Mouse (Mus musculus) neural tube, embryonic 11.5 days (tissue): ENCODE measurements around the gene Creb5. TPM values are rescaled to one million over a fixed set of nuclear protein-coding genes. Genes with fewer than 3 reads are reported as not detected.

Source experiments
- ATAC-seq: fragments of 200-750 bp; cut with Nextera tagmentation; 2 replicates; pipeline ENCODE4 v1.8.0; 2017; ENCODE audit warnings: moderate number of reproducible peaks, mild to moderate bottlenecking, moderate TSS enrichment, moderate library complexity; ENCODE audit not compliant: insufficient read depth, low FRiP score, low TSS enrichment
- DNase-seq: peaks from one replicate; pipeline ENCODE4 v3.0.0-alpha.2; 2015; ENCODE audit warnings: low spot score
- H3K27ac ChIP-seq: fragments of 300-500 bp; sonication (generic); 2 replicates; pipeline ENCODE4 v1.5.1; 2014; ENCODE audit warnings: low read depth, mild to moderate bottlenecking, low read length
- H3K27me3 ChIP-seq: fragments of 300-500 bp; sonication (generic); 2 replicates; pipeline ENCODE4 v1.6.1; 2014; ENCODE audit warnings: mild to moderate bottlenecking, low read length, mixed read lengths; ENCODE audit not compliant: control insufficient read depth, insufficient read depth
- H3K36me3 ChIP-seq: fragments of 300-500 bp; sonication (generic); 2 replicates; pipeline ENCODE4 v1.6.1; 2014; ENCODE audit warnings: mild to moderate bottlenecking, low read length, moderate library complexity, mixed read lengths; ENCODE audit not compliant: control insufficient read depth, insufficient read depth
- H3K4me1 ChIP-seq: fragments of 300-500 bp; sonication (generic); 2 replicates; pipeline ENCODE4 v1.6.1; 2014; ENCODE audit warnings: low read length, mixed read lengths; ENCODE audit not compliant: control insufficient read depth, insufficient read depth
- H3K4me2 ChIP-seq: fragments of 300-500 bp; sonication (generic); 2 replicates; pipeline ENCODE4 v1.6.1; 2014; ENCODE audit warnings: low read depth, mild to moderate bottlenecking, moderate library complexity
- H3K4me3 ChIP-seq: fragments of 300-500 bp; sonication (generic); 2 replicates; pipeline ENCODE4 v1.5.1; 2014; ENCODE audit warnings: low read depth, low read length
- H3K9ac ChIP-seq: fragments of 300-500 bp; sonication (generic); 2 replicates; pipeline ENCODE4 v1.6.1; 2014; ENCODE audit warnings: mild to moderate bottlenecking, low read length
- H3K9me3 ChIP-seq: fragments of 300-500 bp; sonication (generic); 2 replicates; pipeline ENCODE4 v1.6.1; 2016; ENCODE audit warnings: low read length; ENCODE audit not compliant: control insufficient read depth
- WGBS: fragments of 180-500 bp; shearing (Covaris S2); extraction: QIAGEN DNeasy Blood & Tissue Kit; methylation state at CpG from one replicate; pipeline ENCODE4 v1.1.7; 2014; 5-methylcytosine and 5-hydroxymethylcytosine counted together
- polyA plus RNA-seq: library from polyadenylated mRNA; unstranded; fragments of >200 nt; fragmentation: Nextera tagmentation; extraction: Ambion mirVana; gene quantifications from 2 replicates; pipeline ENCODE4 v1.2.1, GENCODE M21; 2014

Gene Creb5
- polyA plus RNA-seq, 1 experiment from 2014 or later, result 10.7 TPM

- no peak overlapping the region for H3K4me2 ChIP-seq
- H3K36me3 ChIP-seq, result no peaks in the 10 kb centered on the region
- no peak overlapping the region for H3K9ac ChIP-seq
- no peak for DNase-seq
- H3K9me3 ChIP-seq, result no peaks in the 10 kb centered on the region
- no peaks in the 10 kb centered on the region for H3K27me3 ChIP-seq
- H3K4me1 ChIP-seq, result peaks cover 6% of the 10 kb centered on the region
- H3K27ac ChIP-seq, result no peak overlapping the region
- no peak overlapping the region for H3K4me3 ChIP-seq
- no peak for ATAC-seq
- 93% methylated on average over 11 of the region's 11 CpGs for WGBS
Measured at GRCm38 (mm10) chr6:53445862-53446460, 158.9 kb downstream of the Creb5 start.

GRCm38 (mm10) chr6:53447479-53447878 lies 160.4 kb downstream of the Creb5 start:
- ATAC-seq, result no peak
- no peaks in the 10 kb centered on the region for H3K27me3 ChIP-seq
- H3K27ac ChIP-seq, result no peak overlapping the region
- H3K4me2 ChIP-seq, result no peak overlapping the region
- H3K9me3 ChIP-seq, result no peaks in the 10 kb centered on the region
- H3K9ac ChIP-seq, result no peak overlapping the region
- 92% methylated on average over 9 of the region's 9 CpGs for WGBS
- H3K36me3 ChIP-seq, result no peaks in the 10 kb centered on the region
- H3K4me3 ChIP-seq, result no peak overlapping the region
- no peak for DNase-seq
- H3K4me1 ChIP-seq, result peaks cover 12% of the 10 kb centered on the region

- Histone ChIP-seq H3K4me3 (no peak overlapping the region), H3K27ac (no peak overlapping the region), H3K27me3 (no peaks in the 10 kb centered on the region), H3K9me3 (no peaks in the 10 kb centered on the region), H3K4me1 (peaks cover 12% of the 10 kb centered on the region), H3K9ac (no peak overlapping the region), H3K36me3 (no peaks in the 10 kb centered on the region), H3K4me2 (no peak overlapping the region)
- ATAC-seq (no peak), DNase-seq (no peak)
- WGBS, result 72% methylated on average over 9 of the region's 9 CpGs
Measured at GRCm38 (mm10) chr6:53448317-53448870, 161.3 kb downstream of the Creb5 start.

- H3K9me3 ChIP-seq, result no peaks in the 10 kb centered on the region
- H3K36me3 ChIP-seq, result no peaks in the 10 kb centered on the region
- H3K27me3 ChIP-seq, result no peaks in the 10 kb centered on the region
- H3K4me3 ChIP-seq, result no peak overlapping the region
- WGBS, result 50% methylated on average over 9 of the region's 9 CpGs
- no peak for DNase-seq
- no peak overlapping the region for H3K27ac ChIP-seq
- H3K9ac ChIP-seq, result no peak overlapping the region
- H3K4me1 ChIP-seq, result peaks cover 12% of the 10 kb centered on the region
- no peak overlapping the region for H3K4me2 ChIP-seq
- ATAC-seq, result no peak
Measured at GRCm38 (mm10) chr6:53449437-53450173, 162.5 kb downstream of the Creb5 start.

GRCm38 (mm10) chr6:53450494-53450893 lies 163.4 kb downstream of the Creb5 start:
- Histone ChIP-seq H3K27me3 (no peaks in the 10 kb centered on the region), H3K4me1 (peaks cover 12% of the 10 kb centered on the region), H3K9me3 (no peaks in the 10 kb centered on the region), H3K4me2 (no peak overlapping the region), H3K9ac (no peak overlapping the region), H3K36me3 (no peaks in the 10 kb centered on the region), H3K4me3 (no peak overlapping the region), H3K27ac (no peak overlapping the region)
- WGBS, result 30% methylated on average over 3 of the region's 3 CpGs
- DNase-seq (no peak), ATAC-seq (no peak)

GRCm38 (mm10) chr6:53452240-53452639 lies 165.2 kb downstream of the Creb5 start:
- WGBS, result 38% methylated on average over 6 of the region's 6 CpGs
- Histone ChIP-seq H3K27ac (no peak overlapping the region), H3K4me2 (no peak overlapping the region), H3K36me3 (no peaks in the 10 kb centered on the region), H3K9ac (no peak overlapping the region), H3K4me1 (peaks cover 12% of the 10 kb centered on the region), H3K27me3 (no peaks in the 10 kb centered on the region), H3K4me3 (no peak overlapping the region), H3K9me3 (no peaks in the 10 kb centered on the region)
- DNase-seq, result no peak
- ATAC-seq, result no peak

GRCm38 (mm10) chr6:53455442-53455841 lies 168.4 kb downstream of the Creb5 start:
- no peak overlapping the region for H3K4me2 ChIP-seq
- no peak for ATAC-seq
- no peak overlapping the region for H3K4me3 ChIP-seq
- no peak overlapping the region for H3K9ac ChIP-seq
- no peak for DNase-seq
- H3K27ac ChIP-seq, result no peak overlapping the region
- H3K27me3 ChIP-seq, result no peaks in the 10 kb centered on the region
- peaks cover 5% of the 10 kb centered on the region; the same call in 1 of the 2 replicates for H3K4me1 ChIP-seq
- no peaks in the 10 kb centered on the region for H3K9me3 ChIP-seq
- no peaks in the 10 kb centered on the region for H3K36me3 ChIP-seq
- WGBS, result 65% methylated on average over 4 of the region's 4 CpGs

- no peak overlapping the region for H3K4me2 ChIP-seq
- ATAC-seq (no peak), DNase-seq (no peak)
- peaks cover 5% of the 10 kb centered on the region; the same call in 1 of the 2 replicates for H3K4me1 ChIP-seq
- no peaks in the 10 kb centered on the region for H3K9me3 ChIP-seq
- H3K36me3 ChIP-seq, result no peaks in the 10 kb centered on the region
- no peak overlapping the region for H3K4me3 ChIP-seq
- no peak overlapping the region for H3K27ac ChIP-seq
- H3K27me3 ChIP-seq, result no peaks in the 10 kb centered on the region
- 96% methylated on average over 5 of the region's 5 CpGs for WGBS
- H3K9ac ChIP-seq, result no peak overlapping the region
Measured at GRCm38 (mm10) chr6:53456111-53456510, 169.0 kb downstream of the Creb5 start.
